Mouse (Mus musculus): ENCODE measurements at regions not wholly inside any gene's neighbourhood (a gene's known extent, or its start where the extent isn't known, plus 50 kb on each side); places are given as distances from the start of the nearest gene placed in this dataset.

GRCm38 (mm10) chr4:38749281-38749680, 700.8 kb upstream of the 1700009N14Rik start:
- no peaks in the 10 kb centered on the region for H3K4me1 ChIP-seq
- 83% methylated on average over 2 of the region's 2 CpGs for WGBS
- H3K9ac ChIP-seq (replicated peaks): no peak overlapping the region
- no peaks in the 10 kb centered on the region for H3K36me3 ChIP-seq
- no peaks in the 10 kb centered on the region for H3K9me3 ChIP-seq
- no peak overlapping the region for H3K4me3 ChIP-seq
- no peak overlapping the region for H3K27ac ChIP-seq (replicated peaks)
- H3K27me3 ChIP-seq: no peaks in the 10 kb centered on the region
- ATAC-seq (ENCODE audit: low FRiP score, low read depth): no peak
- no peak overlapping the region for H3K4me2 ChIP-seq (replicated peaks)

- ATAC-seq (ENCODE audit: low FRiP score, low read depth): no peak
- H3K4me3 ChIP-seq: no peak overlapping the region
- H3K27me3 ChIP-seq: no peaks in the 10 kb centered on the region
- H3K4me2 ChIP-seq (replicated peaks): no peak overlapping the region
- H3K27ac ChIP-seq (replicated peaks): no peak overlapping the region
- no peaks in the 10 kb centered on the region for H3K36me3 ChIP-seq
- H3K4me1 ChIP-seq: no peaks in the 10 kb centered on the region
- H3K9ac ChIP-seq (replicated peaks): no peak overlapping the region
- no peaks in the 10 kb centered on the region for H3K9me3 ChIP-seq
Observed at GRCm38 (mm10) chr4:38785016-38785415, 665.1 kb upstream of the 1700009N14Rik start.

- Histone ChIP-seq H3K4me3 (no peak overlapping the region), H3K9me3 (no peaks in the 10 kb centered on the region), H3K4me2 (replicated peaks) (no peak overlapping the region), H3K9ac (replicated peaks) (no peak overlapping the region), H3K27me3 (no peaks in the 10 kb centered on the region), H3K27ac (replicated peaks) (no peak overlapping the region), H3K36me3 (no peaks in the 10 kb centered on the region), H3K4me1 (no peaks in the 10 kb centered on the region)
- ATAC-seq (ENCODE audit: low FRiP score, low read depth): no peak
- 79% methylated on average over 2 of the region's 2 CpGs for WGBS
Observed at GRCm38 (mm10) chr4:38825133-38825532, 625.0 kb upstream of the 1700009N14Rik start.

- H3K4me1 ChIP-seq: no peaks in the 10 kb centered on the region
- no peak overlapping the region for H3K4me2 ChIP-seq (replicated peaks)
- no peak for ATAC-seq (ENCODE audit: low FRiP score, low read depth)
- no peaks in the 10 kb centered on the region for H3K9me3 ChIP-seq
- H3K9ac ChIP-seq (replicated peaks): no peak overlapping the region
- no peaks in the 10 kb centered on the region for H3K27me3 ChIP-seq
- no peak overlapping the region for H3K27ac ChIP-seq (replicated peaks)
- WGBS: 93% methylated on average over 1 of the region's 1 CpGs
- H3K36me3 ChIP-seq: no peaks in the 10 kb centered on the region
- H3K4me3 ChIP-seq: no peak overlapping the region
Observed at GRCm38 (mm10) chr4:38848261-38848660, 601.8 kb upstream of the 1700009N14Rik start.

GRCm38 (mm10) chr4:38854349-38854748, 595.7 kb upstream of the 1700009N14Rik start:
- H3K4me1 ChIP-seq: no peaks in the 10 kb centered on the region
- no peak overlapping the region for H3K27ac ChIP-seq (replicated peaks)
- H3K4me3 ChIP-seq: no peak overlapping the region
- no peak overlapping the region for H3K4me2 ChIP-seq (replicated peaks)
- no peaks in the 10 kb centered on the region for H3K9me3 ChIP-seq
- no peaks in the 10 kb centered on the region for H3K27me3 ChIP-seq
- 86% methylated on average over 3 of the region's 3 CpGs for WGBS
- ATAC-seq (ENCODE audit: low FRiP score, low read depth): no peak
- no peaks in the 10 kb centered on the region for H3K36me3 ChIP-seq
- no peak overlapping the region for H3K9ac ChIP-seq (replicated peaks)

- Histone ChIP-seq H3K36me3 (no peaks in the 10 kb centered on the region), H3K4me3 (no peak overlapping the region), H3K27me3 (no peaks in the 10 kb centered on the region), H3K4me2 (replicated peaks) (no peak overlapping the region), H3K27ac (replicated peaks) (no peak overlapping the region), H3K4me1 (no peaks in the 10 kb centered on the region), H3K9me3 (no peaks in the 10 kb centered on the region), H3K9ac (replicated peaks) (no peak overlapping the region)
- ATAC-seq (ENCODE audit: low FRiP score, low read depth): no peak
- WGBS: 97% methylated on average over 1 of the region's 1 CpGs
Observed at GRCm38 (mm10) chr4:38900565-38900964, 549.5 kb upstream of the 1700009N14Rik start.

GRCm38 (mm10) chr4:38926831-38927230, 523.3 kb upstream of the 1700009N14Rik start:
- Histone ChIP-seq H3K9me3 (no peaks in the 10 kb centered on the region), H3K4me2 (replicated peaks) (no peak overlapping the region), H3K4me1 (no peaks in the 10 kb centered on the region), H3K27me3 (no peaks in the 10 kb centered on the region), H3K9ac (replicated peaks) (no peak overlapping the region), H3K36me3 (no peaks in the 10 kb centered on the region), H3K27ac (replicated peaks) (no peak overlapping the region), H3K4me3 (no peak overlapping the region)
- WGBS: 63% methylated on average over 5 of the region's 5 CpGs
- ATAC-seq (ENCODE audit: low FRiP score, low read depth): peak; percentile 80; the same call in 1 of the 2 replicates

- no peaks in the 10 kb centered on the region for H3K27me3 ChIP-seq
- no peaks in the 10 kb centered on the region for H3K9me3 ChIP-seq
- H3K4me2 ChIP-seq (replicated peaks): no peak overlapping the region
- no peak overlapping the region for H3K4me3 ChIP-seq
- H3K27ac ChIP-seq (replicated peaks): no peak overlapping the region
- WGBS: 61% methylated on average over 1 of the region's 1 CpGs
- no peak overlapping the region for H3K9ac ChIP-seq (replicated peaks)
- no peaks in the 10 kb centered on the region for H3K36me3 ChIP-seq
- no peaks in the 10 kb centered on the region for H3K4me1 ChIP-seq
- ATAC-seq (ENCODE audit: low FRiP score, low read depth): no peak
Observed at GRCm38 (mm10) chr4:38953633-38954032, 496.5 kb upstream of the 1700009N14Rik start.

GRCm38 (mm10) chr4:38995161-38995560, 454.9 kb upstream of the 1700009N14Rik start:
- no peaks in the 10 kb centered on the region for H3K36me3 ChIP-seq
- no peak overlapping the region for H3K4me3 ChIP-seq
- H3K27me3 ChIP-seq: no peaks in the 10 kb centered on the region
- H3K9ac ChIP-seq (replicated peaks): no peak overlapping the region
- no peak overlapping the region for H3K27ac ChIP-seq (replicated peaks)
- H3K4me2 ChIP-seq (replicated peaks): no peak overlapping the region
- H3K4me1 ChIP-seq: no peaks in the 10 kb centered on the region
- no peak for ATAC-seq (ENCODE audit: low FRiP score, low read depth)
- no peaks in the 10 kb centered on the region for H3K9me3 ChIP-seq
- WGBS: 88% methylated on average over 1 of the region's 1 CpGs

Data from midbrain, embryonic 12.5 days (tissue).